Mouse (Mus musculus): ENCODE measurements around the gene Chrnd.

- no peak for TF ChIP-seq CTCF (IDR thresholded peaks at IDR 0.05; ENCODE audit: low read depth)
- no peak for TF ChIP-seq EP300 (IDR thresholded peaks at IDR 0.05; ENCODE audit: low read depth)
Observed at GRCm38 (mm10) chr1:87180896-87181295, 9.5 kb upstream of the Chrnd start.
